Mouse (Mus musculus) lung, postnatal 0 days (tissue): Measurements from ENCODE around the gene Slc44a3.

Source experiments
- CTCF ChIP-seq: IDR thresholded peaks from 2 replicates; pipeline ENCODE4 v1.5.1; 2016; ENCODE audit warnings: antibody characterized with exemption, mild to moderate bottlenecking
- EP300 ChIP-seq: IDR thresholded peaks from 2 replicates; pipeline ENCODE4 v1.6.1; 2016; ENCODE audit warnings: antibody characterized with exemption, mild to moderate bottlenecking, control low read depth

DNA sequence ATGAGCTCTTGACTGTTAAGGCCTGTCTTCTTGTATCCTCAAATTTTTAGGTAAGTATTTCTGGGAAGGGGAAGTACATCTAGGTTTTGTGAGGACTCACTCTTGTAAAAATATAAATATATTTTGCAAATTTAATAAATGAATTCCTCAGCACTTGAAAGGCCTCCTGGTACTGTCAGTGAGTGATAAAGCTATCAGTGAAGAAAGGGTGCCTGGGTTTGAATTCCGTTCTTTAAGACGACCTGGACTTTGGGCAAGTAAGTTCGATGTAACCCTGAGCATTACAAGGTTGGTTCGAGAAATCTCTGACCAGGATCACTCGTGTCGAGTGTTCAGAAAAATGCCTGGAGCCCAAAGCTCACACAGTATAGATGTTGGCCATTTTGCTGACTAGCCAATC is 98.8 kb downstream of the Slc44a3 start:
- no peak for TF ChIP-seq CTCF
- TF ChIP-seq EP300: no peak
